Mouse (Mus musculus) v-Abl transformed pro-B cells (cell line): ENCODE results near the gene Pelp1.

ENCODE experiments used
- in situ Hi-C, 2 experiments: fragments of 400-800 bp; cut with MboI; formaldehyde crosslinking; loops; one replicate each; pipeline ENCODE4 v1.15.1; 2025; ENCODE audit not compliant: unreplicated experiment in 2 of 2

Gene Pelp1

GRCm38 (mm10) chr11:70345546-70345945, 64.3 kb downstream of the Pelp1 start:
- in situ Hi-C loops, result loop anchor here in 1 of 2 experiments (25.0 kb wide), 1 partner anchor 283 kb away; the partner anchor contains the start of gene Asgr1

- in situ Hi-C loops, result loop anchor here in 1 of 2 experiments (25.0 kb wide), 1 partner anchor 283 kb away; the partner anchor contains the start of gene Asgr1
Measured at GRCm38 (mm10) chr11:70345061-70345460, 64.8 kb downstream of the Pelp1 start.
